Mouse (Mus musculus) heart, embryonic 14.5 days (tissue): ENCODE results near the gene Chrdl2. TPM values are rescaled to one million over a fixed set of nuclear protein-coding genes. Genes with fewer than 3 reads are reported as not detected.

Experiments used
- ATAC-seq: fragments of 200-750 bp; cut with Nextera tagmentation; 2 replicates; pipeline ENCODE4 v1.8.0; 2017; ENCODE audit warnings: low read depth, moderate TSS enrichment; ENCODE audit not compliant: insufficient number of reproducible peaks, insufficient read depth, low FRiP score
- H3K27ac ChIP-seq, 2 experiments: fragments of 200-500 bp in 1 of 2; fragments of 300-500 bp in 1 of 2; sonication (generic) in 1 of 2; replicated peaks in 1 of 2; 2 replicates each; pipeline ENCODE4 v1.5.1; 2012 to 2014; ENCODE audit warnings: low read depth in 2 of 2, low read length in 2 of 2, control low read depth in 1 of 2, mild to moderate bottlenecking in 1 of 2, mixed read lengths in 1 of 2; ENCODE audit not compliant: control insufficient read depth in 1 of 2, insufficient read depth in 1 of 2
- H3K27me3 ChIP-seq: fragments of 300-500 bp; sonication (generic); 2 replicates; pipeline ENCODE4 v1.6.1; 2014; ENCODE audit warnings: mild to moderate bottlenecking, low read length, control low read depth; ENCODE audit not compliant: control insufficient read depth, insufficient read depth
- H3K36me3 ChIP-seq: fragments of 300-500 bp; sonication (generic); 2 replicates; pipeline ENCODE4 v1.6.1; 2014; ENCODE audit warnings: mild to moderate bottlenecking, control low read depth, low read length, mixed read lengths; ENCODE audit not compliant: control insufficient read depth, insufficient read depth
- H3K4me1 ChIP-seq, 2 experiments: fragments of 200-500 bp in 1 of 2; fragments of 300-500 bp in 1 of 2; sonication (generic) in 1 of 2; 2 replicates each; pipeline ENCODE4 v1.6.1; 2012 to 2014; ENCODE audit warnings: low read length in 2 of 2, control low read depth in 1 of 2, mixed read lengths in 1 of 2; ENCODE audit not compliant: control insufficient read depth in 2 of 2, insufficient read depth in 2 of 2
- H3K4me2 ChIP-seq: fragments of 300-500 bp; sonication (generic); 2 replicates; pipeline ENCODE4 v1.6.1; 2014; ENCODE audit warnings: mild to moderate bottlenecking, low read length
- H3K4me3 ChIP-seq, 2 experiments: fragments of 200-500 bp in 1 of 2; fragments of 300-500 bp in 1 of 2; sonication (generic) in 1 of 2; 2 replicates each; pipeline ENCODE4 v1.5.1; 2012 to 2014; ENCODE audit warnings: low read length in 2 of 2, mild to moderate bottlenecking in 2 of 2, control low read depth in 1 of 2, low read depth in 1 of 2, moderate library complexity in 1 of 2; ENCODE audit not compliant: control insufficient read depth in 1 of 2, insufficient read depth in 1 of 2
- H3K9ac ChIP-seq: fragments of 300-500 bp; sonication (generic); 2 replicates; pipeline ENCODE4 v1.6.1; 2014; ENCODE audit warnings: mild to moderate bottlenecking, low read length
- H3K9me3 ChIP-seq: fragments of 300-500 bp; sonication (generic); 2 replicates; pipeline ENCODE4 v1.6.1; 2016; ENCODE audit warnings: low read length, control low read depth; ENCODE audit not compliant: control insufficient read depth
- WGBS: fragments of 180-500 bp; shearing (Covaris S2); extraction: QIAGEN DNeasy Blood & Tissue Kit; methylation state at CpG from one replicate; pipeline ENCODE4 v1.1.7; 2014; 5-methylcytosine and 5-hydroxymethylcytosine counted together
- polyA plus RNA-seq: library from polyadenylated mRNA; unstranded; fragments of >200 nt; fragmentation: Nextera tagmentation; extraction: Ambion mirVana; gene quantifications from 2 replicates; pipeline ENCODE4 v1.2.1, GENCODE M21; 2014

Chrdl2 gene
- polyA plus RNA-seq, 1 experiment from 2014 or later: 0.30 TPM

DNA sequence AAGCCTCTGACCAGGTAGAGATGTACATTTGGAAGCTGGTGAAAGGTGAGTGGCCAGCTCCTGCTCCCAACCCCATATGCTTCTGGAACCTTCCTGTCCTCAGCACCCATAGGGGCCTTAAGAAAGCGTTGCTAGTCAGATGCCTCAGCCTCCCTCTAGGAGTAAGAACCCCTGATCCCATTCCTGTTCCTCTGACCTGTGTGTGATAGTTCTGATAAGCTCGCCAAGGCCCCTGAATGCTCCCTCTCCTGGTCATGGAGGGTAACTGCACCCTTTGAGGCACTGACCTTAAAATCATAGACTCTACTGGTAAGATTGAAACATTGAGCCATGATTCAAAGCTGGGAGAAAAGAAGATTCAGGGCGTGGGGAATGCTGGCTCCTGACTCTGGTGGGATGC is 23.3 kb downstream of the Chrdl2 start:
- no peak for ATAC-seq
- Histone ChIP-seq H3K4me3 (no peak overlapping the region), H3K36me3 (no peaks in the 10 kb centered on the region), H3K27me3 (no peaks in the 10 kb centered on the region), H3K4me2 (no peak overlapping the region), H3K27ac (no peak overlapping the region), H3K9me3 (no peaks in the 10 kb centered on the region), H3K9ac (no peak overlapping the region), H3K4me1 (no peaks in the 10 kb centered on the region)
- 40% methylated on average over 3 of the region's 3 CpGs for WGBS

DNA sequence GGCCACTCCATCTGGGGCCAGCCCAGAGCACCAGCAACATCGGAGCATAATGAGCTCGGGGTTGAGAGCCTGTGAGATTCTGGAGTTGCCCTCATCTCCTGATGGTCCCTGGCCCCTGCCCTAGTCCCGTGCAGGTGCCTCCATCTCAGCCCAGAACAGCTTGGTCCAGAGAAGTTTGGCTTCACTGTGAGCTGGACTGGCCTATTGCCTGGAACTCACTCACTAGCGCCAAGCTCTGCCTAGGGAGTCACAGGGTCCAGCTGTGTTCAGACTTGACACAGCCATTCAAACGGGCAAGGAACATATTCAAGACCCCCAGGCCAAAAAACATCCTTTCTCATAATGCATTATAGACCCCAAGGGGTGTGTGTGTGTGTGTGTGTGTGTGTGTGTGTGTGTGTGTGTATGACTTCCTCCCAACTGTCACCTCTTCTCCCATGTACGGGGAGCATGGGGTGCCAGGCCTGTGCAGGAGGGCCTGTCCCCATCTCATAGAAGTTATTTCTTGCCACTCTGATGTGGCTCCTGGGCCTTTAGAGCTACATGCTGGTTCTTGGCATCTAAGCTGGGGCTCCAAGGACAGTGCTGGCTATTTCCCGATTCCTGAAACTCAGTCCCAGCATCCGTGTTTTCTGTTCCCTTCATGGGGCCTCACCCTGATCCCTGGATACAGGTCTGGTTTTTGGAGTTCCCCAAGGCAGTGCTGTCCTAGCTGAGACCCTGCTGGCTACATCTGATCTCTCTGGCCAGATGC is 25.2 kb downstream of the Chrdl2 start:
- no peaks in the 10 kb centered on the region for H3K36me3 ChIP-seq

DNA sequence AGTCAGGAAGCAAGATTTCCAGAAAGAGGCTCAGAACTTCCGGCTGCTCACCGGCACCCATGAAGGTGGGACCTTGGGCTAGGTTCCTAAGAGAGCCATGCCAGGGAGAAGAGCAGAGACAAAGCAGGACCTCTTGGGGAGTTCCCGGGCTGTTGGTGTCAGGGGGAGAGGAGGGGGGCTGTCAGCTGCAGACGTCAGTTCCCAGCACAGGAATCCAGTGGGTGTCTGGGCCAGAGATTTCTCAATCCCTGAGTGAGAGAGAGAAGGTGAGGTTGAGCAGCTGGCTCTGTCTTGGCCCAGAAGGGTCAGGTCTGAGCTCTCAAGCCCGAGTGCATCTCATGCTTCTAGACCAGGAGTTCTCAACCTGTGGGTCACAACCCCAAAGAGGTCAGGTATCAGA is 27.7 kb downstream of the Chrdl2 start:
- H3K27me3 ChIP-seq: no peaks in the 10 kb centered on the region
- H3K9me3 ChIP-seq: peaks cover 2% of the 10 kb centered on the region; the same call in 1 of the 2 replicates
- H3K4me2 ChIP-seq: no peak overlapping the region
- no peak for ATAC-seq
- H3K9ac ChIP-seq: no peak overlapping the region
- H3K4me1 ChIP-seq: no peaks in the 10 kb centered on the region
- no peak overlapping the region for H3K27ac ChIP-seq
- 45% methylated on average over 5 of the region's 5 CpGs for WGBS
- H3K4me3 ChIP-seq: no peak overlapping the region
- no peaks in the 10 kb centered on the region for H3K36me3 ChIP-seq

More for the DNA sequence above, 25.2 kb downstream of the Chrdl2 start:
- H3K4me2 ChIP-seq: no peak overlapping the region
- H3K27ac ChIP-seq: no peak overlapping the region
- ATAC-seq: no peak
- H3K27me3 ChIP-seq: no peaks in the 10 kb centered on the region
- H3K4me3 ChIP-seq: no peak overlapping the region
- H3K9ac ChIP-seq: no peak overlapping the region
- no peaks in the 10 kb centered on the region for H3K4me1 ChIP-seq
- 80% methylated on average over 8 of the region's 8 CpGs for WGBS
- H3K9me3 ChIP-seq: no peaks in the 10 kb centered on the region

DNA sequence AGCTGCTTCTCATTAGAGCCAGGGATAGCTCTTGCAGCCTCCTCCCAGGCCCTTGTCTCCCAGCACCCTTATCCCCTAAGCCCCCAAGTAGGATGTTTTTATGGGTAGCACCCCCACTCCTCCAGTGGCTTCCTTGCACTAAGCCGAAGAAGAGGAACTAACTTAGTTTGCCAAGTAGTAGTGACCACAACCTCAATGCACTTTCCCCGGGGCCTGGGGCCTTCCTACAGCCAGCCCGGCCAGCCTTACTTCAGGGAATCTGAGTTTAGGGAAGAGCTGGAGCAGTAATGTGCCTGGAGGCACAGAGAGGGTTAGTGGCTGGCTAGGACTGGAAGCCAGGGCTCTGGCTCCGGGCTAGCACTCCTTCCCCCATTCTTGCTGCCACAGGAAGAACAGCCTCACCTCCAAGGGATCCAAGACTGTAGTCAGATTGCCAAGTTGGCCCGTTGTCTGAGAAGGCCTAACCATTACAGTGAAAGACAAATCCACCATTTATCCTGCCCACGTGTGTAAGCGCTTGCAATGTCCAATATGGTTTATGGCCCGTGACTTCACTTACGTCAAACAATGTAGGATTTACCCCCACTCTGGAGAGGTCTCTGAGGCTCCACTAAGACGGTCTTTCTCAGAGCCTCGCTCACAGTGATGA is 29.0 kb downstream of the Chrdl2 start:
- no peak overlapping the region for H3K4me3 ChIP-seq
- H3K36me3 ChIP-seq: no peaks in the 10 kb centered on the region
- no peak overlapping the region for H3K9ac ChIP-seq
- WGBS: 71% methylated on average over 11 of the region's 11 CpGs
- peaks cover 2% of the 10 kb centered on the region; the same call in 1 of the 2 replicates for H3K9me3 ChIP-seq
- no peak for ATAC-seq
- no peaks in the 10 kb centered on the region for H3K27me3 ChIP-seq
- no peak overlapping the region for H3K27ac ChIP-seq
- H3K4me2 ChIP-seq: no peak overlapping the region
- no peaks in the 10 kb centered on the region for H3K4me1 ChIP-seq

DNA sequence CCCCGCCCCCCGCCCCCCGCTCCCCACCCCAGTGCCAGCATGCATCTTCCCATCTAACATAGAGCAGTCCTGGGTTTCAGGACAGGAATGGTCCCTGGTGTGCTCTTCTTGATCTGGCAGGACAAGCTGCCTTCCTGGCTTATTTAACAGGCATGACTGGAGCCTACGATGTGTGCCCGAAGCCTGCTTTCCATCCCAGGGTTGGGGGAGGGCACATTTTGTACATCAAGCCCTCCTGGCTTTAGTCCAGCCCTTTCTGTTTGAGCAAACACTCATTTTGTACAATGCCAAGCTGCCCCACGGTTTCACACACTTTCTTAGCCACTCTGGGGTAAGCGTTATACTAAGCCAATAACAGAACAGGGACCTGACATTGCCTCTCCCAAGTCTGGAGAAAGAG is 30.1 kb downstream of the Chrdl2 start:
- Histone ChIP-seq H3K9me3 (peaks cover 2% of the 10 kb centered on the region; the same call in 1 of the 2 replicates), H3K9ac (no peak overlapping the region), H3K4me2 (no peak overlapping the region), H3K36me3 (no peaks in the 10 kb centered on the region), H3K4me3 (no peak overlapping the region), H3K4me1 (no peaks in the 10 kb centered on the region), H3K27me3 (no peaks in the 10 kb centered on the region), H3K27ac (no peak overlapping the region)
- no peak for ATAC-seq
- whole genome bisulfite sequencing: 77% methylated on average over 7 of the region's 7 CpGs

DNA sequence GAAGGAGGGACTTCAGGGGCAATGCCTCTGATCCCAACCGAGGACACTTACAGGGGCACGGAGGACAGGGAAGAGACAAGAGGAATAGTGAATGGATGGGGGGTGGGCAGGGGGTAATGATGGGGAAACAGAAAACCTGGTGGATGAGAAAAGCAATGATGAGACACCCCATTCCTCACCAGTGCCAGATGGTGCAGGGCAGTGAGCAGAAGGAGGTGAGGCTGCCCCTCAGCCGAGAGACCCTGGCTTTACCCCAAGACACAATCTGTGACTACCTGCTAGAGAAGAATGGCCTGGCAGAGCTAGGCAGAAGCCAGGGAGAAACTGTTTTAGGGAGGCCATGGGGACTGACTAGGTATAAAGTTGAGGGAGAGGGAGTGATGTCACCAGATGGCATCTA is 30.5 kb downstream of the Chrdl2 start:
- Histone ChIP-seq H3K9me3 (peaks cover 2% of the 10 kb centered on the region; the same call in 1 of the 2 replicates), H3K4me2 (no peak overlapping the region), H3K4me1 (no peaks in the 10 kb centered on the region), H3K27ac (no peak overlapping the region), H3K4me3 (no peak overlapping the region), H3K27me3 (no peaks in the 10 kb centered on the region), H3K9ac (no peak overlapping the region), H3K36me3 (no peaks in the 10 kb centered on the region)
- ATAC-seq: no peak
- 79% methylated on average over 3 of the region's 3 CpGs for WGBS

DNA sequence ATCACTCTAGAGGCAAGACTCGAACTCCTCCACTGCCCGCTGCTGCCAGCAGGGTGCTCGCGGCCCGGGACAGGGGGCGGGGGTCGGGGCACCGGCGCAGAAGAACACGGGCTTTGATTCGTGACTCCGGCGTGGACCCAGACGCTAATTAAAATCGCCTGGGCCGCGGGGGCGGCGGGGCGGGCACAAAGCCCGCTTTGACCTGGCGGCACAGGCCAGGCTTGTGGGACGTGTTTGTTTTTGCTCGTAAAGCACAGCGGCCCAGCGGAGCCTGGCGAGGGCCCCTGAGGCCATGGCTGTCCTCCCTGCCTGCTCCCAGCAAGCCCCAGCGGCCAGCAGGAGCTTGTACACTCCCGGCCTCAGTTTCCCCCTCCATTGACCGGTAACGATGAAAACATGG is 36.1 kb downstream of the Chrdl2 start:
- Histone ChIP-seq H3K36me3 (no peaks in the 10 kb centered on the region), H3K4me3 (no peak overlapping the region; a peak in 1 of 4 replicates)

More for the DNA sequence above, 36.1 kb downstream of the Chrdl2 start:
- Histone ChIP-seq H3K27me3 (0 out of 2 replicates have a peak, but pooled peaks cover 7% of the 10 kb centered on the region), H3K9ac (no peak overlapping the region), H3K4me2 (peak overlapping the region; percentile 50), H3K4me1 (peaks cover 5 to 8% of the 10 kb centered on the region in 2 experiments; a peak in 1 of 4 replicates), H3K27ac (no peak overlapping the region), H3K9me3 (peaks cover 2% of the 10 kb centered on the region; the same call in 1 of the 2 replicates)
- 14% methylated on average over 26 of the region's 31 CpGs for WGBS
- ATAC-seq: no peak
